ENCODE assay signal across 8 mouse cellular contexts in the genomic region with DNA sequence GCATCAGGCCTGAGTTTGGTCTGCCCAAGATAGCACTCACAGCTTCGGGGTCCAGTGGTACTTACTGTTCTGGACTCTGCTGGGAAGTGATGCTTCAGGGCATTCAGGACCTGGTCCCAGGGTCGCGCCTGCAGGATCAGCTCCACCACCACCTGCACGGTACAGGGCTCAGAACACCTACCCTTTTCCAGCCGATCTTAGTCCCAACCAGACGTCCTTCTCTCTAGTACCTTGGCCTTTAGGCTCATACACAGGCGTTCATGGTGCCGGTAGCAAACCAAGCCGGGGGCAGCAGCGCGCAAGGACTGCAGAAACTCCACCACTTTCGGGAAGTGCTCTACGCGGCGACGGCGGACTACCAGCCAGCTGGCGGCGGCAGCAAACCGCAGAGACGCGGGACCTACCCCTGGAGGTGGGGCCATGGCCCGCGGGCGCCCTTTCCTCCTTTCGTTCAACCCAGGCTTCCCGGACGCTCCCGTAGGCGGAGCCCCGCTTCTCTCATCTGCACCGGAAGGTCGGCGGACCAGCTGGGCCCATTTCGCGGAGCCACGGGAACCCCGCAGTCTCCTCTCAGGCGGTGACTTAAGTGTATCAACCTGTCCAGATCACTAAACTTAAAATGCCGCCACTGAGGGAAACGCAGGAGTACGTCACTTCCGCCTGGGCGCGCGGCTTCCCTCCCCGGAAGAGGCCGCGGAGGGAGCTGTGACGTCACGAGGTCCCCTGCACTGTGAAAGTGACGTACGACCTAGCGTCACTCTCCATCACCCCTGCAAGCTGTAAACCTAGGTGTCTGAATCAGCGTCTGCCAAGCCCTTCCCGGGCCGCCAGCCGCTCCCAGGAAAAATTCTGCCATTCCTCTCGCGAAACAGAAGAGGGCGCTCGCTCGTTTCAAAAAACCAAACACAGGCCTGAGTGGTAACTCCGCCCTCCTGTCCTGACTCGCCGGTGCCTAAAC. TPM values are rescaled to one million over a fixed set of nuclear protein-coding genes. Genes with fewer than 3 reads are reported as not detected.
A peak's percentile ranks its signal among the peaks of the same experiment; 100 is the strongest.
DNase-seq lines count a peak whose midpoint lies in the region; ATAC-seq and TF ChIP-seq lines count a peak whose summit lies in the region.

Tinf2 (minus strand) TSS at position 661 of the 958 bp plus-strand sequence.

- peak; percentile 95 for DNase-seq in CH12.LX (ENCODE audit: extremely low read depth)
- DNase-seq in c-Kit-positive CD71-positive TER-119-negative erythroid progenitor cells, embryonic 14.5 days (ENCODE audit: low read depth) = peak; percentile 95
- DNase-seq in forebrain, embryonic 11.5 days (ENCODE audit: low spot score) = peak; percentile 98
- DNase-seq in kidney, postnatal 36 days = peak; percentile 96
- peak; percentile 97 for DNase-seq in telencephalon, adult 2 months (ENCODE audit: low read depth, low spot score)

- no peaks in the 10 kb centered on the region for H3K27me3 ChIP-seq in CH12.LX (replicated peaks)
- H3K27me3 ChIP-seq in forebrain, embryonic 11.5 days (ENCODE audit: control insufficient read depth, insufficient read depth, low read length) = no peaks in the 10 kb centered on the region
- H3K27me3 ChIP-seq in heart, embryonic 16.5 days (ENCODE audit: control insufficient read depth, insufficient read depth, low read length) = no peaks in the 10 kb centered on the region
- H3K27me3 ChIP-seq in liver, embryonic 15.5 days = no peaks in the 10 kb centered on the region
- H3K27me3 ChIP-seq in neural tube, embryonic 12.5 days (replicated peaks) = no peaks in the 10 kb centered on the region

- peak within 1 kb of the TSS; percentile 95 for H3K4me2 ChIP-seq in CH12.LX (ENCODE audit: insufficient read depth, low read depth, poor library complexity, severe bottlenecking)
- peak within 1 kb of the TSS; percentile 79 for H3K4me2 ChIP-seq in forebrain, embryonic 11.5 days (ENCODE audit: low read depth, low read length, severe bottlenecking)
- peak within 1 kb of the TSS; percentile 76 for H3K4me2 ChIP-seq in heart, embryonic 16.5 days (ENCODE audit: low read depth, low read length)
- H3K4me2 ChIP-seq in liver, embryonic 15.5 days = peak within 1 kb of the TSS; percentile 75
- H3K4me2 ChIP-seq in neural tube, embryonic 12.5 days (replicated peaks) = peak within 1 kb of the TSS; percentile 87

- peak; percentile 98 for ATAC-seq in forebrain, embryonic 11.5 days (replicated peaks; ENCODE audit: low FRiP score)
- ATAC-seq in heart, embryonic 16.5 days (replicated peaks; ENCODE audit: extremely low read depth, insufficient read depth, low FRiP score) = peak; percentile 92
- ATAC-seq in liver, embryonic 15.5 days (ENCODE audit: insufficient read depth) = peak; percentile 93
- peak; percentile 99 for ATAC-seq in neural tube, embryonic 12.5 days (ENCODE audit: low FRiP score, low read depth)

- in situ Hi-C loops in CH12.LX (cut with MboI; ENCODE audit: low pct_ligation_motif_present, low pct_unique_long_range_greater_than_20kb, low sequenced_read_pairs) = loop anchor here (5.0 kb wide), 1 partner anchor 71 kb away; no protein-coding TSS in a partner anchor

- H3K27ac ChIP-seq in CH12.LX (ENCODE audit: insufficient read depth, low read depth) = peak within 1 kb of the TSS; percentile 56
- H3K27ac ChIP-seq in forebrain, embryonic 11.5 days (ENCODE audit: low read depth, low read length) = peak within 1 kb of the TSS; percentile 53
- peak within 1 kb of the TSS; percentile 83 for H3K27ac ChIP-seq in heart, embryonic 16.5 days (ENCODE audit: low read length)
- peak within 1 kb of the TSS; percentile 94 for H3K27ac ChIP-seq in liver, embryonic 15.5 days (replicated peaks)
- no peak within 1 kb of the TSS for H3K27ac ChIP-seq in neural tube, embryonic 12.5 days

- H3K4me1 ChIP-seq in CH12.LX (ENCODE audit: control insufficient read depth in 1 of 2, insufficient read depth in 2 of 2) = peaks cover 5 to 52% of the 10 kb centered on the region in 2 experiments
- H3K4me1 ChIP-seq in forebrain, embryonic 11.5 days (replicated peaks; ENCODE audit: control insufficient read depth, insufficient read depth, low read length) = peaks cover 5% of the 10 kb centered on the region
- peaks cover 13% of the 10 kb centered on the region for H3K4me1 ChIP-seq in heart, embryonic 16.5 days (ENCODE audit: control insufficient read depth, insufficient read depth, low read length)
- H3K4me1 ChIP-seq in liver, embryonic 15.5 days (replicated peaks) = peaks cover 27% of the 10 kb centered on the region
- H3K4me1 ChIP-seq in neural tube, embryonic 12.5 days = peaks cover 9% of the 10 kb centered on the region

- peak; percentile 48 to 86 for TF ChIP-seq CTCF in CH12.LX (conservative IDR thresholded peaks at IDR 0.05 in 1 of 2, IDR thresholded peaks at IDR 0.05 in 1 of 2; ENCODE audit: low read depth in 2 of 2, low read length in 2 of 2)

- peak within 1 kb of the TSS; percentile 62 for H3K9ac ChIP-seq in CH12.LX (ENCODE audit: insufficient read depth, low read depth)
- H3K9ac ChIP-seq in forebrain, embryonic 11.5 days (ENCODE audit: low read length) = peak within 1 kb of the TSS; percentile 82
- H3K9ac ChIP-seq in heart, embryonic 16.5 days (ENCODE audit: low read length) = peak within 1 kb of the TSS; percentile 79
- H3K9ac ChIP-seq in liver, embryonic 15.5 days = peak within 1 kb of the TSS; percentile 73
- H3K9ac ChIP-seq in neural tube, embryonic 12.5 days = peak within 1 kb of the TSS; percentile 78

- TF ChIP-seq RAD21 in CH12.LX (IDR thresholded peaks at IDR 0.05; ENCODE audit: low read depth, low read length) = peak; percentile 77

- H3K36me3 ChIP-seq in CH12.LX (replicated peaks in 1 of 2; ENCODE audit: control insufficient read depth in 1 of 2, insufficient read depth in 1 of 2, low read length in 1 of 2) = peaks cover 35 to 42% of the 10 kb centered on the region in 2 experiments
- H3K36me3 ChIP-seq in forebrain, embryonic 11.5 days (ENCODE audit: control insufficient read depth, insufficient read depth, low read length) = peaks cover 8% of the 10 kb centered on the region; the same call in 1 of the 2 replicates
- peaks cover 37% of the 10 kb centered on the region for H3K36me3 ChIP-seq in heart, embryonic 16.5 days (ENCODE audit: control insufficient read depth, insufficient read depth)
- peaks cover 41% of the 10 kb centered on the region for H3K36me3 ChIP-seq in liver, embryonic 15.5 days (replicated peaks)
- H3K36me3 ChIP-seq in neural tube, embryonic 12.5 days = peaks cover 38% of the 10 kb centered on the region

- H3K4me3 ChIP-seq in CH12.LX (replicated peaks in 1 of 3; ENCODE audit: low read depth in 2 of 3, low read length in 2 of 3, poor library complexity in 1 of 3) = peak within 1 kb of the TSS; percentile 77 to 85 (median 79)
- H3K4me3 ChIP-seq in forebrain, embryonic 11.5 days (ENCODE audit: low read depth, low read length) = peak within 1 kb of the TSS; percentile 68
- H3K4me3 ChIP-seq in heart, embryonic 16.5 days (ENCODE audit: low read length) = peak within 1 kb of the TSS; percentile 78
- peak within 1 kb of the TSS; percentile 80 for H3K4me3 ChIP-seq in liver, embryonic 15.5 days (replicated peaks)
- H3K4me3 ChIP-seq in neural tube, embryonic 12.5 days = peak within 1 kb of the TSS; percentile 72

- dilution Hi-C loops in CH12.LX (cut with MboI; ENCODE audit: extremely low pct_ligation_motif_present, extremely low pct_unique_long_range_greater_than_20kb, low sequenced_read_pairs) = no loop called here

- TF ChIP-seq EP300 in CH12.LX (IDR thresholded peaks at IDR 0.05; ENCODE audit: low read length) = peak; percentile 37; the same call in 1 of the 2 replicates

- TF ChIP-seq POLR2A in CH12.LX (IDR thresholded peaks at IDR 0.05; ENCODE audit: low read depth, low read length) = peak; percentile 79

- no peaks in the 10 kb centered on the region for H3K9me3 ChIP-seq in CH12.LX (replicated peaks; ENCODE audit: low read length)
- no peaks in the 10 kb centered on the region for H3K9me3 ChIP-seq in forebrain, embryonic 11.5 days (ENCODE audit: control insufficient read depth, low read length)
- no peaks in the 10 kb centered on the region for H3K9me3 ChIP-seq in heart, embryonic 16.5 days (replicated peaks; ENCODE audit: control insufficient read depth, low read length)
- no peaks in the 10 kb centered on the region for H3K9me3 ChIP-seq in liver, embryonic 15.5 days (replicated peaks)
- H3K9me3 ChIP-seq in neural tube, embryonic 12.5 days = no peaks in the 10 kb centered on the region

- no peaks in the 10 kb centered on the region for H3K79me2 ChIP-seq in CH12.LX (replicated peaks; ENCODE audit: control insufficient read depth, extremely low read depth, insufficient read depth, poor library complexity, severe bottlenecking)

- WGBS in forebrain, embryonic 11.5 days = under 1% methylated on average over 66 of the region's 66 CpGs
- WGBS in heart, embryonic 16.5 days = under 1% methylated on average over 66 of the region's 66 CpGs
- under 1% methylated on average over 66 of the region's 66 CpGs for WGBS in liver, embryonic 15.5 days (ENCODE audit: insufficient replicate concordance)
- under 1% methylated on average over 66 of the region's 66 CpGs for WGBS in neural tube, embryonic 12.5 days

TF ChIP-seq in CH12.LX, 34 proteins besides CTCF, POLR2A, EP300 and RAD21 (continues in another document):
- TF ChIP-seq CHD1 (IDR thresholded peaks at IDR 0.05; ENCODE audit: low read depth, low read length) = no peak
- no peak; the same call in 1 of the 2 replicates for TF ChIP-seq POLR2AphosphoS2 (IDR thresholded peaks at IDR 0.05; ENCODE audit: low read depth, low read length)
- TF ChIP-seq ZNF384 (IDR thresholded peaks at IDR 0.05; ENCODE audit: low read depth, low read length) = no peak
- peak; percentile 72 for TF ChIP-seq TCF12 (IDR thresholded peaks at IDR 0.05; ENCODE audit: low read depth, low read length)
- peak; percentile 79 for TF ChIP-seq MAX (IDR thresholded peaks at IDR 0.05; ENCODE audit: low read length)
- peak; percentile 62; the same call in 1 of the 2 replicates for TF ChIP-seq MAFK (IDR thresholded peaks at IDR 0.05; ENCODE audit: insufficient replicate concordance, low read length)
- 0 out of 2 replicates have a peak, but pooled peaks have one; percentile 46 for TF ChIP-seq JUN (IDR thresholded peaks at IDR 0.05; ENCODE audit: insufficient read depth, low read depth, low read length)
- peak; percentile 98 for TF ChIP-seq ETS1 (conservative IDR thresholded peaks at IDR 0.05; ENCODE audit: low read depth, low read length)
- TF ChIP-seq TBP (conservative IDR thresholded peaks at IDR 0.05; ENCODE audit: low read depth, low read length) = 0 out of 2 replicates have a peak, but pooled peaks have one; percentile 43
- TF ChIP-seq SIN3A (IDR thresholded peaks at IDR 0.05; ENCODE audit: low read length) = peak; percentile 94

RNA-seq across cellular contexts. Expression of gene Tinf2, which starts in this region (rescaled TPM):
- 25.2 and 29.1 TPM in 2 replicates for total RNA-seq in CH12.LX (2012; rRNA removed)
- total RNA-seq in CH12.LX (2014; rRNA removed) = 21.4 and 23.3 TPM in 2 replicates
- 31.1 and 33.2 TPM in 2 replicates for polyA plus RNA-seq in CH12.LX (2012; ENCODE audit: insufficient read length, low read depth)
- polyA plus RNA-seq in forebrain, embryonic 11.5 days (2014; fragmentation: Nextera tagmentation; extraction: Ambion mirVana) = 73.8 and 74.8 TPM in 2 replicates
- polyA plus RNA-seq in heart, embryonic 16.5 days (2015; fragmentation: Nextera tagmentation; extraction: Ambion mirVana) = 27.5 and 30.0 TPM in 2 replicates
- polyA plus RNA-seq in liver, embryonic 15.5 days (2015; fragmentation: Nextera tagmentation; extraction: Ambion mirVana) = 21.0 and 22.4 TPM in 2 replicates
- polyA plus RNA-seq in neural tube, embryonic 12.5 days (2016; fragmentation: Nextera tagmentation; extraction: Ambion mirVana) = 44.1 and 45.7 TPM in 2 replicates
